Mouse (Mus musculus) CD4-positive naive resting alpha-beta T cell, adult 76 days (primary cell): Measurements from ENCODE around the gene Dtx3l. TPM values are rescaled to one million over a fixed set of nuclear protein-coding genes. Genes with fewer than 3 reads are reported as not detected.

ENCODE experiments used
- total RNA-seq: library from RNA; stranded (reverse); gene quantifications from one replicate; pipeline ENCODE4 v1.2.4, GENCODE M21; 2023

Dtx3l gene
- 44.0 TPM for total RNA-seq

GRCm38 (mm10) chr16:35938211-35939151, at the start of gene Dtx3l, which contains the start of gene Parp9:
Gene Dtx3l, minus strand, starts transcription at chr16:35939151.
Gene Parp9, plus strand, starts transcription at chr16:35938470.

GRCm38 (mm10) chr16:35978450-35978849, 39.5 kb upstream of the Dtx3l start, which contains the start of gene Kpna1:
Gene Kpna1, plus strand, starts transcription at chr16:35978750.

Other genes with a start within 250 kb of the Dtx3l start
- 54.7 TPM for gene Dirc2, start 169.8 kb downstream of the Dtx3l start, total RNA-seq
- 22.6 TPM for gene Hspbap1, start 168.8 kb downstream of the Dtx3l start, total RNA-seq
- 58.5 TPM for gene Parp14, start 67.6 kb downstream of the Dtx3l start, total RNA-seq
- gene Parp9, start 681 bp downstream of the Dtx3l start, total RNA-seq = 51.4 TPM
- 214 TPM for gene Kpna1, start 39.6 kb upstream of the Dtx3l start, total RNA-seq
- 7.2 TPM for gene Wdr5b, start 102.0 kb upstream of the Dtx3l start, total RNA-seq
- 24.6 TPM for gene Fam162a, start 132.4 kb upstream of the Dtx3l start, total RNA-seq
- gene Ccdc58, start 132.5 kb upstream of the Dtx3l start, total RNA-seq = 35.1 TPM
- not detected for gene Csta1, start 192.1 kb upstream of the Dtx3l start, total RNA-seq
- gene Stfa2l1, start 217.7 kb upstream of the Dtx3l start, total RNA-seq = not detected
- not detected for gene Gm5483, start 245.1 kb upstream of the Dtx3l start, total RNA-seq